Mouse (Mus musculus): ENCODE results near the gene Wsb2.

DNA sequence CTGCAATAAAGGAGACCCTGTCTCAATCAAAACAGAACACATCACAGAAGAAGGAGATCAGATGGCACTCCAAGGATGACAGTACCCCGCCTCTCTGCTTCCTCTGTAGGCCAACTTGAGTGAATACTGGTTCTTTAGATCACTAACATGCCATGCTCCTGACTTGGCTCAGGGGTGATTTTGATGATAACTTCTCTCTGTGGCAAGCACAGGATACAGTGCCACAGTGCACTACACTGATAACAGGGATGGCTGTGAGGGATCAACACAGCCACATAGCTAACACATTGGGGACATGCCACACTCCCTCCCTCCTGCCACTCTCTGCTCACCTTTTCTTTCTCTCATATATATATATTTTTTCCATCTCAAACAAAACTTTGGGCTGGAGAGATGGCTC, 33.8 kb downstream of the Wsb2 start:
- TF ChIP-seq CTCF (IDR thresholded peaks at IDR 0.05; ENCODE audit: borderline replicate concordance, control insufficient read depth, extremely low read depth, insufficient read depth, low read length, poor library complexity) (no peak), POLR2A (IDR thresholded peaks at IDR 0.05; ENCODE audit: control insufficient read depth, extremely low read depth, insufficient read depth, low read length, poor library complexity) (no peak)

All from thymus, adult 2 months (tissue).